Mouse (Mus musculus) lung, adult 2 months (tissue): ENCODE data around the gene Lexm.

ENCODE experiments used
- CTCF ChIP-seq: fragments of 200-500 bp; IDR thresholded peaks from 2 replicates; pipeline ENCODE4 v1.5.1; 2011; ENCODE audit warnings: mild to moderate bottlenecking, low read length, control low read depth; ENCODE audit not compliant: insufficient read depth
- POLR2A ChIP-seq: fragments of 200-500 bp; IDR thresholded peaks from 2 replicates; pipeline ENCODE4 v1.6.1; 2011; ENCODE audit warnings: low read depth, mild to moderate bottlenecking, control low read depth, low read length, borderline replicate concordance; ENCODE audit errors: extremely low read depth

DNA sequence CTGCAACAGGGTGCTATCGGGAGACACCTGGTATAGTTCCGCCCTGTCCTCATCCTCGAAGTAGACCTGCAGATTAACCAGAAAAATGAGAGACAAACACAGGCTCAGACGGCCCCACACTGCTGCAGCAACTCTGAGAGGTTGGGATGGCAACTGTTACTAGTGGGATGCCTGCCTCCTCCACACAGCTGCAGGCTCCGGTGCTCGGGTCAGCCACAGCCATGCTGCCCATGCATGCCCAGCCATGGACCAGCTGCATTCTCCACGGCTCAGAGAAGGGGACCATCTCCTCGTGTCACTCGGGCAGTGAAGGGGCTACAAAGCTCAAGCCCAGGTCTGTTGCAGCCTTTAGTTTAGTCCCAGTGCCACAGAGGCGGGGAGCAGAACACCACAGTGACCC lies 48.6 kb upstream of the Lexm start:
- TF ChIP-seq CTCF = no peak
- no peak for TF ChIP-seq POLR2A
